Mouse (Mus musculus): ENCODE measurements around the gene Mdm4.
A peak's percentile ranks its signal among the peaks of the same experiment; 100 is the strongest.

DNA sequence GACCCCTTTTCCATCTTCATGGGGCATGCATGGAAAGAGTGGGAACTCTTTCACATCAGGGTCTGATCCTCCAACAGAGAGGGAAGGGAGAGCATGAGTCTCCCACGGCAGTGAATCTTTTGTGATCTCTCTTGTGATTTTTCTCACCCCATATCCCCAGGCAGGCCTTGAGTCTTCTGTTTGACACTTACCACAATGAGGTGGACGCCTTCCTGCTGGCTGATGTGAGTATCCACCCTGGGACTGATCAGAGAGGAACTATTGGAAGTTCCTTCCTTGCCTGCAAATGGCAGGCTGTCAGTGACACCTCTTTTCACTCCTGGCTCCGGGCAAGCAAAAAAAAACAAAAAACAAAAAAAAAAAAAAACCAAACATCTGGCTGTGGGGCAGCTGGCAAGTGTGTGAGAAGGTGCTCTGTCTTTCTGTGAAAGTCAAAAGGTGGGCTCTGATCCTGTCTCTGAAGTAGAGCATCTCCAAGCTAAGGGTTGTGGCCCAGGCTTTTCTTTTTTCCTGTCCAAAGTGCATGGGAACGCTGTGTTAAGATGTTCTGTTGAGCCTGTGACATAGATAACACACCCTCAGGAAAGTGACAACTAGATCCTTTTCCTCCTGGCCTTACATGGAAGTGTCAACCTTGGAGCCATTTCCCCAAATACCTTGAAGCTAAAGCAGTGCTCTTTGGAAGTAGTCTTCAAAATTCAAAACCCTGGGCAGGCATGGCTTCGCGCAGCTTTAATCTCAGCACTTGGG is 45.5 kb upstream of the Mdm4 start:
- TF ChIP-seq CTCF (IDR thresholded peaks at IDR 0.05), result no peak
- 0 out of 2 replicates have a peak, but pooled peaks have one; percentile 21 for TF ChIP-seq POLR2A (IDR thresholded peaks at IDR 0.05; ENCODE audit: insufficient read depth, low read depth, low read length)
